Mouse (Mus musculus) mouse trophoblast stem cell (cell line): ENCODE data around the gene Tbk1.

Source experiments
- in situ Hi-C, 2 experiments: fragments of 300-500 bp; cut with MseI, MboI; formaldehyde crosslinking; loops; 2 replicates in 1 of 2; 3 replicates in 1 of 2; pipeline ENCODE4 v1.15.1; 2025

The Tbk1 gene

GRCm38 (mm10) chr10:121542156-121542555 lies 44.4 kb downstream of the Tbk1 start:
- in situ Hi-C loops, result no loop called here

- in situ Hi-C loops, result no loop called here
Observed at GRCm38 (mm10) chr10:121534995-121535394, 51.6 kb downstream of the Tbk1 start.

- in situ Hi-C loops, result no loop called here
Observed at GRCm38 (mm10) chr10:121533137-121533872, 53.3 kb downstream of the Tbk1 start.

- in situ Hi-C loops, result no loop called here
Observed at GRCm38 (mm10) chr10:121531541-121531940, 55.0 kb downstream of the Tbk1 start.

GRCm38 (mm10) chr10:121530365-121531003 lies 56.1 kb downstream of the Tbk1 start:
- in situ Hi-C loops, result no loop called here

GRCm38 (mm10) chr10:121529261-121529660 lies 57.3 kb downstream of the Tbk1 start:
- in situ Hi-C loops, result no loop called here

- in situ Hi-C loops, result no loop called here
Observed at GRCm38 (mm10) chr10:121528470-121528869, 58.1 kb downstream of the Tbk1 start.

GRCm38 (mm10) chr10:121527114-121527513 lies 59.5 kb downstream of the Tbk1 start:
- in situ Hi-C loops, result no loop called here

GRCm38 (mm10) chr10:121520923-121521585 lies 65.5 kb downstream of the Tbk1 start:
- in situ Hi-C loops, result no loop called here

GRCm38 (mm10) chr10:121519710-121520109 lies 66.9 kb downstream of the Tbk1 start:
- in situ Hi-C loops, result no loop called here

- in situ Hi-C loops, result no loop called here
Observed at GRCm38 (mm10) chr10:121516008-121516600, 70.5 kb downstream of the Tbk1 start.

GRCm38 (mm10) chr10:121509751-121510643 lies 76.6 kb downstream of the Tbk1 start:
- in situ Hi-C loops, result loop anchor here in 1 of 2 experiments (5.0 kb wide), 1 partner anchor 43 kb away; no protein-coding TSS in a partner anchor

GRCm38 (mm10) chr10:121507755-121508544 lies 78.6 kb downstream of the Tbk1 start:
- in situ Hi-C loops, result no loop called here

GRCm38 (mm10) chr10:121506731-121507583 lies 79.6 kb downstream of the Tbk1 start:
- in situ Hi-C loops, result no loop called here

- in situ Hi-C loops, result no loop called here
Observed at GRCm38 (mm10) chr10:121505929-121506328, 80.7 kb downstream of the Tbk1 start.

- in situ Hi-C loops, result no loop called here
Observed at GRCm38 (mm10) chr10:121504973-121505911, 81.3 kb downstream of the Tbk1 start.

- in situ Hi-C loops, result no loop called here
Observed at GRCm38 (mm10) chr10:121501160-121501559, 85.4 kb downstream of the Tbk1 start.

- in situ Hi-C loops, result no loop called here
Observed at GRCm38 (mm10) chr10:121500034-121500433, 86.6 kb downstream of the Tbk1 start.
